Mouse (Mus musculus) cerebellum, postnatal 14 days (tissue): Measurements from ENCODE around the gene Abcc5.
"Not testable (repeated sequence)": the region's sequence is repeated elsewhere in the genome, so short reads cannot be mapped to it uniquely, and the experiment has no call there.

Experiments
- DNase-seq, 2 experiments: peaks; one replicate each; pipeline ENCODE4 v3.0.0; 2021; ENCODE audit warnings: mixed read lengths in 2 of 2

The Abcc5 gene

GRCm38 (mm10) chr16:20422938-20423730, 3.1 kb downstream of the Abcc5 start:
- no peak for DNase-seq

GRCm38 (mm10) chr16:20418054-20418453, 8.1 kb downstream of the Abcc5 start:
- no peak for DNase-seq

- no peak for DNase-seq
These were observed 9.9 kb downstream of the Abcc5 start for GRCm38 (mm10) chr16:20416262-20416661.

GRCm38 (mm10) chr16:20415804-20416203, 10.4 kb downstream of the Abcc5 start:
- no peak for DNase-seq

GRCm38 (mm10) chr16:20415211-20415610, 11.0 kb downstream of the Abcc5 start:
- no peak for DNase-seq

GRCm38 (mm10) chr16:20413870-20414331, 12.3 kb downstream of the Abcc5 start:
- DNase-seq, result no peak

GRCm38 (mm10) chr16:20411958-20412570, 14.1 kb downstream of the Abcc5 start:
- no peak for DNase-seq

- no peak for DNase-seq
These were observed 20.9 kb downstream of the Abcc5 start for GRCm38 (mm10) chr16:20405335-20405734.

- no peak for DNase-seq
These were observed 22.9 kb downstream of the Abcc5 start for GRCm38 (mm10) chr16:20403327-20403726.

- no peak for DNase-seq
These were observed 24.6 kb downstream of the Abcc5 start for GRCm38 (mm10) chr16:20401592-20401991.

GRCm38 (mm10) chr16:20400707-20401591, 25.2 kb downstream of the Abcc5 start:
- peak in 1 of 2 experiments; percentile 16 for DNase-seq

- no peak for DNase-seq
These were observed 29.3 kb downstream of the Abcc5 start for GRCm38 (mm10) chr16:20396851-20397250.

- no peak for DNase-seq
These were observed 30.8 kb downstream of the Abcc5 start for GRCm38 (mm10) chr16:20395216-20395907.

- no peak for DNase-seq
These were observed 34.4 kb downstream of the Abcc5 start for GRCm38 (mm10) chr16:20391753-20392152.

- DNase-seq, result no peak
These were observed 36.0 kb downstream of the Abcc5 start for GRCm38 (mm10) chr16:20390233-20390632.

- DNase-seq, result no peak
These were observed 45.2 kb downstream of the Abcc5 start for GRCm38 (mm10) chr16:20381031-20381430.

GRCm38 (mm10) chr16:20375341-20375740, 50.9 kb downstream of the Abcc5 start:
- no peak for DNase-seq

GRCm38 (mm10) chr16:20371731-20372130, 54.5 kb downstream of the Abcc5 start:
- no peak for DNase-seq

- no peak for DNase-seq
These were observed 58.0 kb downstream of the Abcc5 start for GRCm38 (mm10) chr16:20368221-20368620.

GRCm38 (mm10) chr16:20362121-20362520, 64.1 kb downstream of the Abcc5 start:
- DNase-seq, result no peak

GRCm38 (mm10) chr16:20361496-20361895, 64.7 kb downstream of the Abcc5 start:
- DNase-seq, result not testable (repeated sequence)

- no peak for DNase-seq
These were observed 66.4 kb downstream of the Abcc5 start for GRCm38 (mm10) chr16:20359643-20360295.
